ENCODE assay signal across 7 mouse cellular contexts in the genomic region with DNA sequence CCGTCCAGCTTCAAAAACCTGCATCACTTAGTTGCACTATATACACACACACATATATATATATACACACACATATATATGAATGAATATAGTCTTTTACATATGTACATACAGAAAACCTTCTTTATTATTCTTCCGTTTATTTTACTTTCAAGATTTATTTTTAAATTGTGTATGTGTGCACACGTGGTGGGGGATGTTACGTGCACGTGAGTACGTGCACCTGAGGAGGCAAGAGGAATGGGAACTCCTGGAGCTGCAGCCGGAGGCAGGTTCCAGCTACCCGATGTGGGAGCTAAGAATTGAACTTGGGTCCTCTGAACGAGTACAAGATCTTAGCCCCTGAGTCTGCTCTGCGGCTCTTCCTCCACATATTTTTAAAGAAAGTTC. TPM values are rescaled to one million over a fixed set of nuclear protein-coding genes. Genes with fewer than 3 reads are reported as not detected.
DNase-seq lines count a peak whose midpoint lies in the region; ATAC-seq and TF ChIP-seq lines count a peak whose summit lies in the region.

No protein-coding gene starts in this region.

- H3K4me2 ChIP-seq in lung, postnatal 0 days (replicated peaks; ENCODE audit: low read depth, low read length): peak overlapping the region; percentile 52
- peak overlapping the region; percentile 70 for H3K4me2 ChIP-seq in forebrain, embryonic 13.5 days
- peak overlapping the region; percentile 86 for H3K4me2 ChIP-seq in liver, embryonic 12.5 days
- H3K4me2 ChIP-seq in stomach, embryonic 16.5 days (ENCODE audit: low read depth, low read length): peak overlapping the region; percentile 69

- no peak for ATAC-seq in lung, postnatal 0 days
- peak; percentile 9 for ATAC-seq in forebrain, embryonic 13.5 days
- no peak for ATAC-seq in liver, embryonic 12.5 days
- ATAC-seq in stomach, embryonic 16.5 days (ENCODE audit: insufficient read depth, low FRiP score): no peak

- no peak for TF ChIP-seq EP300 in lung, postnatal 0 days (IDR thresholded peaks at IDR 0.05)

- 15% methylated on average over 10 of the region's 10 CpGs for WGBS in lung, postnatal 0 days
- WGBS in forebrain, embryonic 13.5 days: 21% methylated on average over 10 of the region's 10 CpGs
- WGBS in liver, embryonic 12.5 days (ENCODE audit: insufficient replicate concordance): 18% methylated on average over 10 of the region's 10 CpGs
- WGBS in stomach, embryonic 16.5 days: 18% methylated on average over 10 of the region's 10 CpGs

- H3K27ac ChIP-seq in lung, postnatal 0 days (ENCODE audit: low read length): peak overlapping the region; percentile 91
- H3K27ac ChIP-seq in forebrain, embryonic 13.5 days: peak overlapping the region; percentile 96
- peak overlapping the region; percentile 91 for H3K27ac ChIP-seq in liver, embryonic 12.5 days
- H3K27ac ChIP-seq in stomach, embryonic 16.5 days (ENCODE audit: low read length): peak overlapping the region; percentile 97

- no peak for DNase-seq in lung, postnatal 0 days (ENCODE audit: low spot score)
- no peak for DNase-seq in lung, postnatal 4 days
- DNase-seq in layer of hippocampus, adult 11-12 months (ENCODE audit: low spot score): no peak
- DNase-seq in frontal cortex, postnatal 36 days (ENCODE audit: low spot score in 2 of 2): no peak

- peak overlapping the region; percentile 83; the same call in 1 of the 2 replicates for H3K9ac ChIP-seq in lung, postnatal 0 days (replicated peaks; ENCODE audit: low read depth)
- H3K9ac ChIP-seq in forebrain, embryonic 13.5 days: peak overlapping the region; percentile 98
- H3K9ac ChIP-seq in liver, embryonic 12.5 days: peak overlapping the region; percentile 92
- peak overlapping the region; percentile 76 for H3K9ac ChIP-seq in stomach, embryonic 16.5 days (ENCODE audit: low read length)

- no peak for TF ChIP-seq CTCF in lung, postnatal 0 days (IDR thresholded peaks at IDR 0.05)

- no peaks in the 10 kb centered on the region for H3K9me3 ChIP-seq in lung, postnatal 0 days (ENCODE audit: low read length)
- H3K9me3 ChIP-seq in forebrain, embryonic 13.5 days (replicated peaks): no peaks in the 10 kb centered on the region; the same call in 1 of the 2 replicates
- H3K9me3 ChIP-seq in liver, embryonic 12.5 days (replicated peaks): no peaks in the 10 kb centered on the region
- H3K9me3 ChIP-seq in stomach, embryonic 16.5 days (replicated peaks; ENCODE audit: control insufficient read depth, low read length): peaks cover 4% of the 10 kb centered on the region; the same call in 1 of the 2 replicates

- H3K4me1 ChIP-seq in lung, postnatal 0 days (ENCODE audit: insufficient read depth, low read depth, low read length): no peaks in the 10 kb centered on the region
- peaks cover 28% of the 10 kb centered on the region for H3K4me1 ChIP-seq in forebrain, embryonic 13.5 days
- H3K4me1 ChIP-seq in liver, embryonic 12.5 days: peaks cover 44% of the 10 kb centered on the region
- peaks cover 24% of the 10 kb centered on the region for H3K4me1 ChIP-seq in stomach, embryonic 16.5 days (ENCODE audit: control insufficient read depth, insufficient read depth, low read length)

- peak overlapping the region; percentile 99 for H3K4me3 ChIP-seq in lung, postnatal 0 days (ENCODE audit: low read depth, low read length)
- H3K4me3 ChIP-seq in forebrain, embryonic 13.5 days: peak overlapping the region; percentile 99
- peak overlapping the region; percentile 86 for H3K4me3 ChIP-seq in liver, embryonic 12.5 days
- H3K4me3 ChIP-seq in stomach, embryonic 16.5 days (replicated peaks; ENCODE audit: low read length): peak overlapping the region; percentile 98

- no peaks in the 10 kb centered on the region for H3K27me3 ChIP-seq in lung, postnatal 0 days (replicated peaks; ENCODE audit: insufficient read depth, low read length)
- no peaks in the 10 kb centered on the region for H3K27me3 ChIP-seq in forebrain, embryonic 13.5 days
- no peaks in the 10 kb centered on the region for H3K27me3 ChIP-seq in liver, embryonic 12.5 days (replicated peaks)
- no peaks in the 10 kb centered on the region for H3K27me3 ChIP-seq in stomach, embryonic 16.5 days (ENCODE audit: control insufficient read depth, insufficient read depth, low read length)

- H3K36me3 ChIP-seq in lung, postnatal 0 days (ENCODE audit: insufficient read depth, low read length): peaks cover 5% of the 10 kb centered on the region; the same call in 1 of the 2 replicates
- peaks cover 37% of the 10 kb centered on the region for H3K36me3 ChIP-seq in forebrain, embryonic 13.5 days (ENCODE audit: poor library complexity, severe bottlenecking)
- H3K36me3 ChIP-seq in liver, embryonic 12.5 days: peaks cover 44% of the 10 kb centered on the region
- H3K36me3 ChIP-seq in stomach, embryonic 16.5 days (ENCODE audit: control insufficient read depth, insufficient read depth, low read length): no peaks in the 10 kb centered on the region

RNA-seq across cellular contexts. Expression of a gene that starts 0.8 kb away (rescaled TPM):
- 14.6 and 19.2 TPM in 2 replicates for polyA plus RNA-seq in lung, postnatal 0 days (2015; fragmentation: Nextera tagmentation; extraction: Ambion mirVana)
- 50.1 and 51.4 TPM in 2 replicates for polyA plus RNA-seq in forebrain, embryonic 13.5 days (2015; fragmentation: Nextera tagmentation; extraction: Ambion mirVana)
- 35.2 and 37.6 TPM in 2 replicates for polyA plus RNA-seq in liver, embryonic 12.5 days (2016; fragmentation: Nextera tagmentation; extraction: Ambion mirVana)
- 24.3 and 28.5 TPM in 2 replicates for polyA plus RNA-seq in stomach, embryonic 16.5 days (2015; fragmentation: Nextera tagmentation; extraction: Ambion mirVana)

RNA-seq across cellular contexts. Expression of a gene that starts 18.1 kb away (rescaled TPM):
- polyA plus RNA-seq in lung, postnatal 0 days (2015; fragmentation: Nextera tagmentation; extraction: Ambion mirVana): 63.1 and 65.7 TPM in 2 replicates
- 48.9 and 50.8 TPM in 2 replicates for polyA plus RNA-seq in forebrain, embryonic 13.5 days (2015; fragmentation: Nextera tagmentation; extraction: Ambion mirVana)
- polyA plus RNA-seq in liver, embryonic 12.5 days (2016; fragmentation: Nextera tagmentation; extraction: Ambion mirVana): 38.2 and 44.3 TPM in 2 replicates
- 50.1 and 54.6 TPM in 2 replicates for polyA plus RNA-seq in stomach, embryonic 16.5 days (2015; fragmentation: Nextera tagmentation; extraction: Ambion mirVana)

RNA-seq across cellular contexts. Expression of a gene that starts 36.8 kb away (rescaled TPM):
- 8.7 and 9.5 TPM in 2 replicates for polyA plus RNA-seq in lung, postnatal 0 days (2015; fragmentation: Nextera tagmentation; extraction: Ambion mirVana)
- 18.8 and 19.3 TPM in 2 replicates for polyA plus RNA-seq in forebrain, embryonic 13.5 days (2015; fragmentation: Nextera tagmentation; extraction: Ambion mirVana)
- 17.1 and 18.9 TPM in 2 replicates for polyA plus RNA-seq in liver, embryonic 12.5 days (2016; fragmentation: Nextera tagmentation; extraction: Ambion mirVana)
- polyA plus RNA-seq in stomach, embryonic 16.5 days (2015; fragmentation: Nextera tagmentation; extraction: Ambion mirVana): 23.9 and 26.4 TPM in 2 replicates
